Mouse (Mus musculus) frontal cortex, postnatal 36 days (tissue): ENCODE measurements around the gene Rictor.

Source experiments
- DNase-seq, 2 experiments: peaks; one replicate each; pipeline ENCODE4 v3.0.0; 2022; ENCODE audit warnings: low spot score in 2 of 2

Rictor gene

DNA sequence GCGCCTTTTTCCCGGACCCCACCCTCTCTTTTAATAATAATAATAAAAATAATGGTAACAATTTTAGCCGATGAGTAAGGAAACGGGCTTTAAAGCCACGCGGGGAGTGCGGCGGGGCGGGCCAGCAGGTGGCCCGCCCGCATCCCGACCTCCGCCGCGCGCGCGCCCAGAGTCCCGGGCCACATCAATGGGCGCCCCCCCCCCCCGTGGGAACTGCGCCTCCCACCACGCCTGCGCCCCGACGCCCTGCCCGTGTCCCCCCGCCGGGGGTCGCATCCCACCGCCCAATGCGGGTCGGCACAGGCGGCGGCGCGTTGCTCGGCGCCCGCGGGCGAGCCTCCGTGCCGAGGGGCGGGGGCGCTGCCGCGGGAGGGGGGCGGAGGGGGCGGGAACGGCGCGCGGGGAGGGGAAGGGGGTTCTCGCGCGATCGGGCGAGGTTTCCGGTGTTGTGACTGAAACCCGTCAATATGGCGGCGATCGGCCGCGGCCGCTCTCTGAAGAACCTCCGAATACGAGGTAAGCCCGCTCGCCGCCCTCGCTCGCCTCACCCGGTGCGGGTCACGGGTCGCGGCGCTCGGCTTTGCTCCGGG is at the start of gene Rictor:
Rictor (plus strand) TSS at position 444 of the 590 bp plus-strand sequence.
- DNase-seq = peak; percentile 60

DNA sequence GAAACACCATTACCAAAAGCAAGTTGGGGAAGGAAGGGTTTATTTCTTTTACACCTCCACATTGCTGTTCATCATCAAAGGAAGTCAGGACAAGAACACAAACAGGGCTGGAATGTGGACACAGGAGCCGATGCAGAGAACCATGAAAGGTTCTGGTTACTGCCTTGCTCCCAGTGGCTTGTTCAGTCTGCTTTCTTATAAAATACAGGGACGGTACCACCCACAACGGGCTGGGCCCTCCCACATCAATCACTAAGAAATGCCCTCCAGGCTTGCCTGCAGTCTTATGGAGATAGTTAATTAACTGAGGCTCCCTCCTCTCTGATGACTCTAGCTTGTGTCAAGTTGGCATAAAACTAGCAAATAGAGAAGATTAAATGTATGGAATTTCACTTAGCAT is 46.2 kb upstream of the Rictor start:
- no peak for DNase-seq

DNA sequence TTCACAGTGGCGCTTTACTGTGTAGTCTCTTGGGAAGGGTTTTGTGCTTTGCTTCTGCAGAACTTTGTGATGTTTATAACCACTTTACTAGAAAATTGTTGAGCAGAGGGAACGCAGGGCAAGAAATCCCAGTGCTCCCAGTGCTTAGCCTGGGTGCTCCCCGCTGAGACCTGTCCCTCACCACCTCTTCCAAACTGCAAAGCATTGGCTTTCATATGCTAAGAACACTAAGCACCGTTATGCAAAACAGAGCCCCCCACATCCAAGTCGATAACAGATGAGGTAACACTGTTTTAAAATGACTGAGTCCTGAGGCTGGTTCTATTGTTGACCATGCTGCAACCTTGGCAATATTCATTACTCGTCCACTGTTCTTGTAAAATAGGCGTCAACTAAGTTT is 44.2 kb upstream of the Rictor start:
- DNase-seq = no peak

DNA sequence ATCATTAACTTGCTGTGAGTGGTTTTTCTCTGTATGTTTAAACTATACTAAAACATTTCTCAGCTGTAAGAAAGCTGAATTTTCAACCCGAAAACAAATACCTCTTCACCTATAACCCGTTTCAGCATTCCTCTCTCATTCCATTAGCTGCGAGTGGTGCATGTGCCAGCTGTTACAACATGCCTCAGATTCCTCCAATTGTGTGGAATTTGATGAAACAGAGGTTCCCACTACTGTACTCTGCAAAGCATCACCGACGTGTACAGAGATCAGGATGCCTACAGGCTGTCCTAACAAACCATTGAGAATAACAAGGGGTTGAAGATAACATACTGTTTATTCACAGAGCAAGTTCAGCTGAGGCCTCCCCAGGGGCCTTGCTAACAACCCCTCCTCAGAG is 42.1 kb upstream of the Rictor start:
- no peak for DNase-seq

DNA sequence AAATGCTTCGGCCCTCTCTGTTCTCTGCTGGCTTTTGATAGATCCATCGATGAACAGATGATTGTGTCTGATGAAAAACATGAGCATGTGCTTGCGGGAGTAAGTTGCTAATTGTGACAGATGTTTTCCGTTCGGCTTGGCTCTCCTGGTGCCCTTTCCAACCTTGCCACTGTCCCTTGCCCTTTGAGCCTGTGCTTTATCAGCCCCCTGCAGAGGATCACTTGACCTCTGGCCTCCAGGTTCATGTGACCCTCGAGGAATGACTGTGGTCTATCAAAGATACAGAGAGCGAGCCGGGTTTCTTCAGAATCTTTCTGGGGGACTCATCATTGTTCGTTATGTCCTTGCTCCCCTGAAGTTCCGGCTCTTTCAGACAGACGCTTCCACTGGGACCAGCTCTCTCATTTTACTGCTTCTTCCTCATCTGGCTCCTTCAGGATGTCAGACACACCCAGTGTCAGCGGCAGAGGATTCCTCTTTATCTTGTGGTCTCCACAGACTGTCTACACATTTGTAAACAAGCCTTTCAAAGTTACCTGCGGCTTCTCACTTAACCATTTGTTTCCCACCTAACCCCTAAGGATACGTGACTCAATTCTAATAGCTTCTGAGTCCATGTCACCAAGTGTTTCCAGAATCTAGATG is 39.3 kb upstream of the Rictor start:
- DNase-seq = no peak

DNA sequence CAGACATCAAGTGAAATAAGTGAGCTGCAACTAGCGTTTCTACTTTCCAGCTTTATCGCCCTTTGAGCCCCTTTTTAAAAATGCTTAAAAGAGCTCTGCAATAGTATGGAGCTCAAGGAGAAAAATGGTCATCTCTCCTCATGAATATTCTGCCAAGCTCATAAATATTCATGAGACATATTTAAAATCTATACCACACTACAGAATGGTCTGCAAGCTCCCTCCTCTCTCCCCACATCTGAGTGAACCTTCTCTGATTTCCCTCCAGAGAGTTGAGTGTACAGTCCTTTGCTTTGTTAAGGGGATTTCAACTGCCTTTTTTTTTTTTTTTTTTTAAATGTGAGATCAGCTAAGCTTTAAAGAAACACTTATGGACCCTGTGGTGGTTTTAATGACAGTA is 29.7 kb upstream of the Rictor start:
- DNase-seq = no peak

DNA sequence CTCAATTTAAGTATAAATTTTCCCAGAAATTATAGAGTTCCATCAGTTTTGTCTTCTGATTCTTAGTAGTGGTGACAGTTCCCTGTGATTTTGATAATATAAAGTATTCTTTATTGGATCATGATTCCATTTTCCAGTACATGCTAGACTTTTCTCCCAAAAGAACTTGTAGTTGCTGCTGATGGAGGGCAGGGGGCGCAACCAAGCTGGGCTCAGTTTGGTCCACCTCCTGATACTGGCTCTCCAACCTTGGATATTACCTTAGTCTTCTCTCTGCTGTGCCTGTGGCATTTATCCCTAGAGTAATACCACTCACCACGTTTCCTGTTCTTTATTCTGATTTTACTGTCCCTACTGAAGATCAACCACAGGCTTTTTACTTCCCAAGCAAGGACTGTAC is 6.0 kb upstream of the Rictor start:
- DNase-seq = no peak

DNA sequence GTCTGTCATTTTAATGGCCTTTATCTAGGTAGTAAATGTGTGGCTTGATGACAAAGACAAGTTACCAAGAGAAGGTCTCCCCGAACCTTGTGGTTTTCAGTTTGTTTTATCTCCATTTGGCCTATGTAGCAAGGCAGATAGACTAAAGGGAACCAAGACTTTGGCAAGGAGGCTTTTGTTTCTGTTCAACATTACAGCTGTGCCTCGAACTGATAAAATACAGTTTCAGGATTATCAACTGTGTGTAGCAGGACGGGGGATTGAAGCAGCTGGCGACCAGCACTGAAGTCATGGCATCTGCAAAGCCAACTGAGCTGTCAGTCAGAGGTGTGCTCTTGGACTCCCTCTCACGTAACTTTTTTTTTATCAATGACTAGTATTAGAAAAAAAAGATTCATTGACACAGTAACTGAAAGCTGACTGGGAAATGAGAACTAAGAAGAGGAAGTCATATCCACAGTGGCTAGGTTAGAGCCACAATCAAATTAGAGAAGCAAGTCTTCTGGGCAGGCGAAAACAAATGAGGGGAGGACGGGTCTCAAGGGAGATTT is 2.8 kb upstream of the Rictor start:
- DNase-seq = no peak

DNA sequence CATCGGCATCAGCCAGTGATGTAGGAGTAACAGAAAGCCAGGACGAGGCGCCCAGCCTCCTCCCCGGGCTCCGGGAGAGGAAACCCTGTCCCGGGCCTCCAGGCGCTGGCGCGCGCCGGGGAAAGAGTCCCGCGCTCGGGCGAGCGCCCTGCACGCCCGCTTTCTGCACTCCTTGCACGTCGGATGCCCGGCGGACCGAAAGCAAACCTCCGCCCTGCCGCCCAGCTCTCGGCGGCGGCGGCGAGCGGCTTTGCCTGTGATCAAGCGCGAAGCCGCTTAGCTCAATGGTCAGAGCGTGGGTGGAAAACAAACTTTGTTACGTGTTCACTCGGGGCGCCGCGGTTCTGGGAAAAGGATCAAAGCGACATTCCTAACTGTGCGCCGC is 636 bp upstream of the Rictor start:
- DNase-seq = peak; percentile 47 to 64

DNA sequence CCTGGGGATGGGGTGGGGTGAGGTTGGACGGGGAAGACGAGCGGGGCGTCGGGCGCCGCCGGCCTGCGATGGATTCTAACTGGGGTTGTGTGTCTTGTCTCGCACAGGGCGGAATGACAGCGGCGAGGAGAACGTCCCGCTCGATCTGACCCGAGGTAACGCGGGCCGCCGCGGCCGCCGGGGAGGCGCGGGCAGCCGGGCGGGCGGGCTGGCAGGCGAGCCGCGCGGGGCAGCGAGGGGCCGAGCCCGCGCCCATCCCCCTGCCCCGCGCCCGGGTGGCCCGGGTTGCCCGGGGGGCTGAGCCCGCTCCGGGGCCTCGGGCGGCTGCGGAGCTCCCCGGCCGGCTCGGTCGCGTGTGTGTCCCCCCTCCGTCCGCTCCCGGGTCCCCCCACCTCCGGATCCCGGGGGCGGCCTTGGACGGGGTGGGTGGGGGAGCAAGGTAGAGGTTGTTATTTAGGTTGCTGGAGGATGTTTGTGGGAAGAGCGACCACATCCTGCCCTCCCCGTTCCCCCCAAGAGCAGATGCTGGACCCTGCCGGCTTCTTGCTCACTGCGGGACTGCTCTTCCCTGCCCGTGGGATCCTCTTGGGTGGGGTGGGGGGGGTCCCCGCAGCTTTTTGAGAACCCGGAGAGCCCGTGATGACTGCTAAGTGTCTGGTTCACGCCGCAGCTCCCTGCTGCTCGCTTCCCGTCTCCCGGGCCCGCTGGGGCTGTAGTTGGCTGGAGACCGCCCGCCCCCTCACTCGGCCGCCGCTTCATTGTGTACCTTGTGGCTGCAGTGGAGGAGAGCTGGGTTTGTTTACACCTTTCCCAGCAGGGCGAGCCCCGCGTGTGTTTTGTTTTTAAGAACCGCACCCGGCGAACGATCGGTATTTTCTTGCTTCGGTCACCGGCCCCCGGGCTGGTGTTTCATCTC is 605 bp downstream of the Rictor start:
- DNase-seq = peak; percentile 54 to 56

DNA sequence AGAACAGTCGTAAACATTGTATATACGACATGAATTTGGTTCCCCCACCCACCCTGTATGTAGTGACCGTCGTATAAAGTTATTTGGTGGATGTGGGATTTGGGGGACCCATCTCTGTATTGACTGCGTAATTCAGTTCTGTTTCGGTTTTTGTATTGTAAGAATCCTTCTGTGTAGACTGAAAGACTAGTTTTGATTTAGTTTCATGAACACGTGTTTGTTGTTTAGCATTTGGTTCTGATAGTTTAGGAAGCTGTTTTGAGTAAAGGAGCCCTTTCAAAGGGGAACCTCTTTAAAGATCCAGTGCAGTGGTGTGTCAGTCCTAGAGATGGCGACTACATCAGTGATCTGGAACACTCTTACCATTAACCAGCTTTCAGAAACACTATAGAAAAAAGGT is 1.4 kb downstream of the Rictor start:
- DNase-seq = no peak

DNA sequence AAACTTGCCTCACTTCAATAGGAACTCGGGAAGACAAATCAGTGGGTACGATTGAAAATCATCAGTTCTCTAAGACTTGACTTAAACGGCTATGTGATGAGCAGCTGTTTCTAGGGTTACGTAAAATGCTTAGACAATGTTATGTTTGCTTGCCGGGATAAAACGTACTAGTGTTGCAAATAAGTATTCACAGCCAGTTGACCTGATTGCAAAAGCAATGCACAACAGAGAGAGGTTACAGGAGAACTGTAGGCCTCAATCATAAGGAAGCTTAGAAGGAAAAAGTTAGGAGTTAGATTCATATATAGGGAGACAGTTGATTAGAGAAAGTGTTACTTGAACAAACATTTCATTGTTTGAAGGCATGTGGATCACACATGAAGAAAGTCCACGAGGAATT is 2.2 kb downstream of the Rictor start:
- DNase-seq = no peak

DNA sequence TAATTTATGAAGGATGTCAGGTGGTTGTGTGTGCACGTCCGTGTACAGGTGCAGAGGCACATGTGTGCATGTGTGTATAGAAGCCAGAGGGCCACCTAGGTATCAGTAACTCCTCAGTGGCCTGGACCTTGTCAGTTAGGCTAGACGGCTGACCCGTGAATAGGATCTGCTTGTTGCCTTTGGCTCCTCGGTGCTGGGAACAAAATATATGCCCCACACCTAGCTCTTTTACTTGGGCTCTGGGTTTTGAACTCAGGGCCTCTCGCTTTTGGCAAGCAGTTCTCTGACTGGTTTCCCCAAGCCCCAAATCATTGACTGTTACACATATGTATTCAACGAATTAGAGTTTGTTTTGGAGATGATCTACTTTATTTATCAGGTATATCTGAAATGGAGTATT is 3.0 kb downstream of the Rictor start:
- no peak for DNase-seq

DNA sequence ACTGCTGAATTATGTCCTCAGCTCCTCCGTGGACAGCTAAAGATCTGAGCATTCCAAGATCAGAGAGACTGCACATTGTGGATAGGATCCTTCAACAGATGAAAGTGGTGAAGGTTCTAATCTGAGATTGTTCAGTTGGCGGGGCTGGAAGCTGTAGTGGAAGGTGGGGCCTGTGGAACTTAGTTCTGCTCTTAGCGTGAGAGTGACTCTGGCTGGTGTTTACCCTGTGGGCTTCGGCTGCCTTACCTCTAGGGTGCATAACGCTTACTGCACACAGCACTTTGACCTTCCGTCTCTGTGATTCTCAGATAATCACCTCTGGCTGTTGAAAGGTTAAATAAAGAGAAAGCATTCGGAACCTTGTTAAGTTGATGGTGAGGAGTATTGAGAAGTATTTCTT is 6.6 kb downstream of the Rictor start:
- DNase-seq = no peak

DNA sequence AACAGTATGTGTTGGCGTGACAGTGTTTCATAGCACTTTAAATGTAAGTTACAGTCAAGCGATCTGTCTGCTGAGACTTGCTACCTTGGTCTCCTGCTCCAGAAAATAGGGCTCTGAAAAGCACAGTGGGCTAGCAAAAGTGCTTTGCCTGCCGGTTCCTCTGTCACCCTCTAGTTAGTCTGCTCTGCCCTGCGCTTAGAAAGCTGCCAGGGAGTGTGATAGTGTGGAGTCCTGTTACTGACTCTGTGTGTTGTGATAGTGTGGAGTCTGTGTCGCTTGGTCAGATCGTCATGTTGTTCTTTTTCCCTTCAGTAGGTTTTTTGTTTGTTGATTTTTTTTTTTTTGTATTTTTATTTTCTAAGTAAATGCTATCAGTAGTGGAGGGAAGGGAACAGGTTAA is 7.1 kb downstream of the Rictor start:
- DNase-seq = no peak

DNA sequence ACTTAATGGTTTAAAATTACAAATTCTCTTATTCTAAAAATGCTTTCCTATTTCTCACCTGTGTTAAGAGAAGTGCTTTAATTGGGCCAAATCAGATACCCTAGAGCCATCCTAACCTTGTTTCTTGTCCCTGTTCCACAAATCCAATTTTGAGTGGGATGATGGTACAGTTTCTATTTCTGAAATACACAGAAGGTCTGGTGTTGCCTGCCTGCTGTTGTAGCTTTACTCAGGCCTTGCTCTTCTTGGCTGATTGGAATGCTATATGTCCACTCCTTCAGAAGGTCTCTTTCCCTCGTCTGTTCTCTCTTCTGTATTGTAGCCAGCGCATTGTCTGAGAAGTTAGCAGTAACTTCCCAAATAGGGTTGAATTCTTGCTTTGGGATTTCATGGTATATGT is 13.2 kb downstream of the Rictor start:
- no peak for DNase-seq

DNA sequence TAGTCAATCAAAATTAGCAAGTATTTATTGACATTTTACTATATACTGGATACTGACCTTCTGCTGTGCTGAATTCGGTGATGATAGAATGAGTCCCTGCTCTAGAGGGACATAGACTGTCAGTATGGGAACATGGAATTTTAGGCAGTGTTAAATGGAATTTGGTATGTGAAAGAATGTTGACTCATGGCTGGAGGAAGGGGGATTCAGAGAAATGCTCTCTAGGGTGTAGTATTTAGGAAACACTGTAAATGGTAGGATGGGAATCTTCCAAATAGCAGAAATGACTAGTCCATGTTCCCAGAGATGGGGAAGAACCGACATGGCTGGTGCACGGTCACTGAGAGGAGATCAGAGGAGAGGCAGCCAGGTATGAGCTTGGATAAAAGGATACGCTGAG is 13.6 kb downstream of the Rictor start:
- DNase-seq = no peak

DNA sequence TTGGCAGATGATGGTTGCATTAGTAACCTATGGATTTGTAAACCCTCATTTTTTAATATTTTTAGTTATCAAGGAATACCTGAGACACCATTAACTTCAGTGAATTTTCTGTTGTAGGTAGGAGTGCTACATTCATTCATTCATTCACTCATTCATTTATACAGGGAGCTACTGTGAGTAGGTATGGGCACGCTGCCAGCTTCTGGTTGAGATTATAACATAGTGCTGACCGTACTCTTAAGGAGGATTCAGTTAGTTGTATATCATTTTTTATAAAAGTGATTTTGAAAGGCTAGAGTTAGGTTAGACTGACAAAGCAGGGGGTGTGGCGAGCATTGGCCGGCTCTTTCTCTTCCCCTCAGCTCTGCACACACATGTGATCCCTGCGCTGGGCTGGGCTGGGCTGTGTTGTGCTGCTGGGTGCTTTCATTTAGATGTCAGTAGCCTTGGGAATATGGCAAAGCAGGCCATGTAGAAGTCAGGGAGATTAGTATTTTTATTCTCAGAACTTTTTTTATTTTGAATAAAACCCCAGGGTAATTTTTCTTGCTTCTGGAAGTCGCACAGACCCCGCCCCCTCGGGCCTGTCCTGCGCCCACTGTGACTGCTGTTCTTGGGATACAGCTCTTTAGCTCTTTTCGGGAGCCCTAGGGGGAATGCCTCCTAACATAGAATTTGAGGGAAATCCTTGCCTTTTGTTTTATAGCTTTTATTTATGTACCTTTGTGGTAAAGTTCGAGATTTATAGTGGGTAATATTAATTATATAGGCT is 14.4 kb downstream of the Rictor start:
- no peak for DNase-seq

DNA sequence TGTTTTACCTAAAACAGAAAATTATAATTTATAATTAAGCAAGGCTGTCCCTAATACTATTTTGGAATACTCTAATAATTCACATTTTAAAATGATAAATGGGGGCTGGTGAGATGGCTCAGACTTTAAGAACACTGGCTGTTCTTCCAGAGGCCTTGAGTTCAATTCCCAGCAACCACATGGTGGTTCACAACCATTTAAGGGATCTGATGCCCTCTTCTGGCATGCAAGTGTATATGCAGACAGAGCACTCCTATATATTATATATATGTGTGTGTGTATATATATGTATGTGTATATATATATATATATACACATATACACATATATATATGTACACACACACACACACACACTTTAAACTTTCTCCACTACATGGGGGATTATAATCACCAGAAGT is 15.2 kb downstream of the Rictor start:
- DNase-seq = no peak

DNA sequence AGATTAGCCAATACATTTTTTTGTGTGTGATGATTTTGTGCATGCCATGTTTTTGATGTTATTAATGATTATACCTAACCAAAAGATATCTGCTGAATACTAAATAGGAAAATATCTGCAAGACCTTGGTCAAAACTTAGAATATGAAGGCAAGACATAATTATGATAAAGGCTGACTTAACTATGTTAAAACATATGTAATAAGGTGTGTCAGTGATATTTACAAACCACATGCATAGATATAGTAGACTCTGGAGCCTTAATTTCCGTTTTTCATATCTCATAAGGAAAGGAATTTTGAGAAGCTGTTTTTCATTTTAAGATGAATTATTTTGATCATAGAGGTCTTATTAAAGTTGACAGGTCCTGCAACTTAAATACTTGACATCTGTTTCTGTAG is 16.3 kb downstream of the Rictor start:
- DNase-seq = no peak

DNA sequence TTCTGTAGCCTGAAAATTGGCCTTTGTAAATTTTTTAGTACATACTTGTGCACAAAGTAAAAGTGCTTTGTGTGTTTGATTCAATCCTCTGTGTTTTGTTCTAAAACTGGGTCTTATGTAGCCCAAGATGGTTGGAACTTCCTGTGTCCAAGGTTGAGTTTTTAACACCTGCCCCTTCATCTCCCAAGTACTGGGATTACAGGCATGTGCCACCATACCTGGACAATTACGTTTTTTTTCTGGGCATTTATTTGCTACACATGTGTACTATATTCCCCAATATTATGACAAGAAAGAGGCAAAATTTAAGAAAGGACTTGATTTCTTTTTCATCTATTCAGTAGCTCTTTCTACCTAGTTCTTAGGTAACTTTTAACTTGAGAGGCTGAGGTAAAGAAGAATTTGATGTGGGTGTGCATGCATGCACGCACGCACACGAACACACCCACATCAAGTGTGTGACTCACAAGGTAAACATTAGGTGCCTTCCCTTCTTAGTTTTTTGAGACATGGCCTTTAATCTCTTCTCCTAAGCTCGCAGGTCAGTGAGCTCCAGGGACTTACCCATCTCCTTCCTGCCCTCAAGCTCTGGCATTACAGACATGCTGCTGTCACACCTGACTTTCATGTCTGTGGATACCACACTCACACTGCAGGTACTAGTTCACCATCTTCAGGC is 18.1 kb downstream of the Rictor start:
- DNase-seq = no peak
